Mouse (Mus musculus) forebrain, postnatal 0 days (tissue): ENCODE results near the gene Tfdp2. TPM values are rescaled to one million over a fixed set of nuclear protein-coding genes. Genes with fewer than 3 reads are reported as not detected.

Experiments used
- ATAC-seq: fragments of 200-750 bp; cut with Nextera tagmentation; 2 replicates; pipeline ENCODE4 v1.8.0; 2017; ENCODE audit warnings: mild to moderate bottlenecking, moderate library complexity
- DNase-seq: peaks from one replicate; pipeline ENCODE4 v3.0.0-alpha.2; 2015
- H3K27ac ChIP-seq: fragments of 300-500 bp; sonication (generic); 2 replicates; pipeline ENCODE4 v1.5.1; 2014; ENCODE audit warnings: low read depth, mild to moderate bottlenecking, antibody characterized with exemption, low read length, moderate library complexity, mixed read lengths
- H3K27me3 ChIP-seq: fragments of 300-500 bp; sonication (generic); 2 replicates; pipeline ENCODE4 v1.6.1; 2014; ENCODE audit warnings: mild to moderate bottlenecking, low read length, mixed read lengths; ENCODE audit not compliant: insufficient read depth
- H3K36me3 ChIP-seq: fragments of 300-500 bp; sonication (generic); 2 replicates; pipeline ENCODE4 v1.6.1; 2014; ENCODE audit warnings: mild to moderate bottlenecking, moderate library complexity; ENCODE audit not compliant: insufficient read depth
- H3K4me1 ChIP-seq: fragments of 300-500 bp; sonication (generic); 2 replicates; pipeline ENCODE4 v1.6.1; 2014; ENCODE audit warnings: antibody characterized with exemption; ENCODE audit not compliant: insufficient read depth
- H3K4me2 ChIP-seq: fragments of 300-500 bp; sonication (generic); 2 replicates; pipeline ENCODE4 v1.6.1; 2014; ENCODE audit warnings: low read depth, mild to moderate bottlenecking, moderate library complexity
- H3K4me3 ChIP-seq: fragments of 300-500 bp; sonication (generic); 2 replicates; pipeline ENCODE4 v1.5.1; 2014; ENCODE audit warnings: low read depth, low read length, mixed read lengths
- H3K9ac ChIP-seq: fragments of 300-500 bp; sonication (generic); 2 replicates; pipeline ENCODE4 v1.6.1; 2014; ENCODE audit warnings: mild to moderate bottlenecking
- H3K9me3 ChIP-seq: fragments of 300-500 bp; sonication (generic); 2 replicates; pipeline ENCODE4 v1.6.1; 2016; ENCODE audit warnings: low read length
- CTCF ChIP-seq: sonication (generic); IDR thresholded peaks from 2 replicates; pipeline ENCODE4 v1.5.1; 2016; ENCODE audit warnings: antibody characterized with exemption, control low read depth, low read depth
- WGBS: fragments of 180-500 bp; shearing (Covaris S2); extraction: QIAGEN DNeasy Blood & Tissue Kit; methylation state at CpG from one replicate; pipeline ENCODE4 v1.1.7; 2014; 5-methylcytosine and 5-hydroxymethylcytosine counted together
- polyA plus RNA-seq: library from polyadenylated mRNA; unstranded; fragments of >200 nt; fragmentation: Nextera tagmentation; extraction: Ambion mirVana; gene quantifications from 2 replicates; pipeline ENCODE4 v1.2.1, GENCODE M21; 2015
- total RNA-seq: library from RNA; depleted of rRNA; stranded (reverse); fragments of >200 nt; gene quantifications from 2 replicates; pipeline ENCODE4 v1.2.3, GENCODE M21; 2014; rRNA removed

Tfdp2 gene
- total and polyA plus RNA-seq, 2 experiments from 2014 or later, result 16.1 to 21.3 TPM

DNA sequence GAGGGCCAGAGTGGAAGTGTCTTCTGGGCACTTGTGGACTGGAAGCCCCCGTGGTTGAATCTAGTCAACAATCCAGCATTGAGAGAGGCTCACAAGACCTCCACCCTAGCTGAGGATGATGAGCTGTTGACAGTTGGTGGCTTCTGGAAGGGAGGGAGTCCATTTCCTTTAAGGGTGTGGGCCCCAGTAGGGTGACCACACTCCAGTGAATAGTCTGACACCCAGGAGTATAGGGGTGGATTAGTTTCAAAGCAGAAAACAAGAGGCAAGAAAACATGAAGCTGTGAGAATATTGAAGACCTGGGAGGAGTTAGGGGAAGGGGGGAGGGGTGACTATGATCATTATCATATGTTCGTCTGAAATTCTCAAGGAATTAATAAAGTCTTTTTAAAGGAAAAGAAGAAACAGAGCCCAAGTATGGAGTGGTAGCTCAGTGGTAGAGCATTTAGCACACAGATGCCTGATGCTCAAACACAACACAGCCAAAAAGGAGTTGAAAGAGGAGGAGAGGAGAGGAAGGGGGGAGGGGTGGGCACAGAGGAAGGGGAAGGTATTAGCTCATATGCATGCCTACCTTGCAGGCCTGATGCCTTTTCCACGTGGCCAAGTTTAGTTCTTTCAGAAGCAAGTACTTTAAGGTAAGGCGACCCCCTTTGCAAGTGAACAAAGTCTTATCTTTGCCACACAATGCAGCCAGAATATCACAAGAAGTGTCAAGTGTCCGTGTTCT, 173.7 kb downstream of the Tfdp2 start:
- ATAC-seq, result no peak
- no peak overlapping the region for H3K27ac ChIP-seq
- H3K4me3 ChIP-seq, result no peak overlapping the region
- H3K9ac ChIP-seq, result no peak overlapping the region
- no peaks in the 10 kb centered on the region for H3K36me3 ChIP-seq
- H3K4me1 ChIP-seq, result no peaks in the 10 kb centered on the region
- H3K4me2 ChIP-seq, result no peak overlapping the region
- DNase-seq, result no peak
- no peaks in the 10 kb centered on the region for H3K9me3 ChIP-seq
- no peaks in the 10 kb centered on the region for H3K27me3 ChIP-seq
- WGBS, result 67% methylated on average over 5 of the region's 5 CpGs
- TF ChIP-seq CTCF, result no peak

GRCm38 (mm10) chr9:96371075-96371474, 175.0 kb downstream of the Tfdp2 start:
- no peak for TF ChIP-seq CTCF

More at GRCm38 (mm10) chr9:96371075-96371474, 175.0 kb downstream of the Tfdp2 start:
- DNase-seq (no peak), ATAC-seq (no peak)
- H3K4me1 ChIP-seq, result no peaks in the 10 kb centered on the region
- H3K27ac ChIP-seq, result no peak overlapping the region
- H3K4me3 ChIP-seq, result no peak overlapping the region
- no peak overlapping the region for H3K4me2 ChIP-seq
- WGBS, result 84% methylated on average over 5 of the region's 5 CpGs
- no peaks in the 10 kb centered on the region for H3K36me3 ChIP-seq
- H3K9me3 ChIP-seq, result no peaks in the 10 kb centered on the region
- H3K9ac ChIP-seq, result no peak overlapping the region
- H3K27me3 ChIP-seq, result no peaks in the 10 kb centered on the region

Other genes starting within 250 kb of the Tfdp2 start
- gene Xrn1, start 241.5 kb upstream of the Tfdp2 start, total RNA-seq, result 14.2 and 23.7 TPM in 2 replicates
- 7.7 and 12.6 TPM in 2 replicates for gene Xrn1, start 241.5 kb upstream of the Tfdp2 start, polyA plus RNA-seq
- 6.1 and 6.7 TPM in 2 replicates for gene Gk5, start 76.9 kb upstream of the Tfdp2 start, total RNA-seq
- 1.2 and 2.4 TPM in 2 replicates for gene Gk5, start 76.9 kb upstream of the Tfdp2 start, polyA plus RNA-seq
- gene Atp1b3, start 168.2 kb downstream of the Tfdp2 start, total RNA-seq, result 80.7 and 85.4 TPM in 2 replicates
- gene Atp1b3, start 168.2 kb downstream of the Tfdp2 start, polyA plus RNA-seq, result 130 and 167 TPM in 2 replicates